Mouse (Mus musculus) midbrain, embryonic 12.5 days (tissue): Measurements from ENCODE around the gene Vpreb2. TPM values are rescaled to one million over a fixed set of nuclear protein-coding genes. Genes with fewer than 3 reads are reported as not detected.

ENCODE experiments used
- ATAC-seq: fragments of 200-750 bp; cut with Nextera tagmentation; 2 replicates; pipeline ENCODE4 v1.8.0; 2017; ENCODE audit warnings: low read depth, moderate TSS enrichment, moderate library complexity; ENCODE audit not compliant: low FRiP score
- H3K27ac ChIP-seq: fragments of 300-500 bp; sonication (generic); replicated peaks from 2 replicates; pipeline ENCODE4 v1.5.1; 2016; ENCODE audit warnings: mild to moderate bottlenecking
- H3K27me3 ChIP-seq: fragments of 300-500 bp; sonication (generic); 2 replicates; pipeline ENCODE4 v1.6.1; 2016; ENCODE audit warnings: mild to moderate bottlenecking
- H3K36me3 ChIP-seq: fragments of 300-500 bp; sonication (generic); 2 replicates; pipeline ENCODE4 v1.6.1; 2016
- H3K4me1 ChIP-seq: fragments of 300-500 bp; sonication (generic); 2 replicates; pipeline ENCODE4 v1.6.1; 2016
- H3K4me2 ChIP-seq: fragments of 300-500 bp; sonication (generic); replicated peaks from 2 replicates; pipeline ENCODE4 v1.6.1; 2016; ENCODE audit warnings: mild to moderate bottlenecking, moderate library complexity
- H3K4me3 ChIP-seq: fragments of 300-500 bp; sonication (generic); 2 replicates; pipeline ENCODE4 v1.5.1; 2016; ENCODE audit warnings: mild to moderate bottlenecking
- H3K9ac ChIP-seq: fragments of 300-500 bp; sonication (generic); replicated peaks from 2 replicates; pipeline ENCODE4 v1.6.1; 2016; ENCODE audit warnings: mild to moderate bottlenecking, moderate library complexity
- H3K9me3 ChIP-seq: fragments of 300-500 bp; sonication (generic); 2 replicates; pipeline ENCODE4 v1.6.1; 2016; ENCODE audit warnings: mild to moderate bottlenecking
- WGBS: fragments of 180-500 bp; shearing (Covaris S2); methylation state at CpG from one replicate; pipeline ENCODE4 v1.1.7; 2016; 5-methylcytosine and 5-hydroxymethylcytosine counted together
- polyA plus RNA-seq: library from polyadenylated mRNA; unstranded; fragments of >200 nt; fragmentation: Nextera tagmentation; extraction: Ambion mirVana; gene quantifications from 2 replicates; pipeline ENCODE4 v1.2.1, GENCODE M21; 2016

Vpreb2 gene
- polyA plus RNA-seq = not detected in 2 replicates

- 31% methylated on average over 1 of the region's 1 CpGs for WGBS
- Histone ChIP-seq H3K27me3 (no peaks in the 10 kb centered on the region), H3K4me1 (no peaks in the 10 kb centered on the region), H3K9me3 (no peaks in the 10 kb centered on the region), H3K4me2 (no peak within 1 kb of the TSS), H3K4me3 (no peak within 1 kb of the TSS), H3K27ac (no peak within 1 kb of the TSS), H3K36me3 (no peaks in the 10 kb centered on the region), H3K9ac (no peak within 1 kb of the TSS)
- no peak for ATAC-seq
Measured at GRCm38 (mm10) chr16:17980128-17980527, at the start of gene Vpreb2. Gene Vpreb2 (plus strand): TSS chr16:17980428.

- 80% methylated on average over 5 of the region's 5 CpGs for WGBS
- no peak overlapping the region for H3K9ac ChIP-seq
- peaks cover 38% of the 10 kb centered on the region for H3K27me3 ChIP-seq
- no peaks in the 10 kb centered on the region for H3K36me3 ChIP-seq
- H3K4me2 ChIP-seq = no peak overlapping the region
- no peak for ATAC-seq
- no peaks in the 10 kb centered on the region for H3K9me3 ChIP-seq
- H3K4me1 ChIP-seq = peaks cover 21% of the 10 kb centered on the region
- no peak overlapping the region for H3K4me3 ChIP-seq
- no peak overlapping the region for H3K27ac ChIP-seq
Measured at GRCm38 (mm10) chr16:17931906-17932460, 48.2 kb upstream of the Vpreb2 start.

- Histone ChIP-seq H3K4me1 (peaks cover 7% of the 10 kb centered on the region; the same call in 1 of the 2 replicates), H3K9me3 (no peaks in the 10 kb centered on the region), H3K27me3 (peaks cover 51% of the 10 kb centered on the region), H3K36me3 (no peaks in the 10 kb centered on the region), H3K9ac (no peak overlapping the region), H3K4me3 (no peak overlapping the region), H3K27ac (no peak overlapping the region), H3K4me2 (no peak overlapping the region)
- no peak for ATAC-seq
- 70% methylated on average over 9 of the region's 9 CpGs for WGBS
Measured at GRCm38 (mm10) chr16:17933594-17934444, 46.4 kb upstream of the Vpreb2 start.

GRCm38 (mm10) chr16:17934445-17934910, 45.8 kb upstream of the Vpreb2 start:
- H3K9me3 ChIP-seq = no peaks in the 10 kb centered on the region
- H3K27me3 ChIP-seq = peaks cover 51% of the 10 kb centered on the region
- no peaks in the 10 kb centered on the region for H3K36me3 ChIP-seq
- H3K27ac ChIP-seq = no peak overlapping the region
- WGBS = 78% methylated on average over 3 of the region's 3 CpGs
- H3K9ac ChIP-seq = no peak overlapping the region
- H3K4me2 ChIP-seq = no peak overlapping the region
- no peak overlapping the region for H3K4me3 ChIP-seq
- no peak for ATAC-seq
- H3K4me1 ChIP-seq = 0 out of 2 replicates have a peak, but pooled peaks cover under 1% of the 10 kb centered on the region

GRCm38 (mm10) chr16:17936776-17937175, 43.5 kb upstream of the Vpreb2 start:
- Histone ChIP-seq H3K27me3 (peaks cover 43% of the 10 kb centered on the region), H3K9me3 (no peaks in the 10 kb centered on the region), H3K4me2 (no peak overlapping the region), H3K36me3 (no peaks in the 10 kb centered on the region), H3K27ac (no peak overlapping the region), H3K9ac (no peak overlapping the region), H3K4me3 (no peak overlapping the region), H3K4me1 (no peaks in the 10 kb centered on the region)
- 83% methylated on average over 10 of the region's 10 CpGs for WGBS
- no peak for ATAC-seq

GRCm38 (mm10) chr16:17938187-17938586, 42.0 kb upstream of the Vpreb2 start:
- WGBS = 85% methylated on average over 7 of the region's 7 CpGs
- no peaks in the 10 kb centered on the region for H3K4me1 ChIP-seq
- H3K4me3 ChIP-seq = no peak overlapping the region
- H3K9ac ChIP-seq = no peak overlapping the region
- peaks cover 36% of the 10 kb centered on the region for H3K27me3 ChIP-seq
- H3K27ac ChIP-seq = no peak overlapping the region
- ATAC-seq = no peak
- no peak overlapping the region for H3K4me2 ChIP-seq
- H3K36me3 ChIP-seq = no peaks in the 10 kb centered on the region
- no peaks in the 10 kb centered on the region for H3K9me3 ChIP-seq

- Histone ChIP-seq H3K27ac (no peak overlapping the region), H3K9me3 (no peaks in the 10 kb centered on the region), H3K4me1 (no peaks in the 10 kb centered on the region), H3K9ac (no peak overlapping the region), H3K4me2 (no peak overlapping the region), H3K27me3 (peaks cover 30% of the 10 kb centered on the region), H3K4me3 (no peak overlapping the region), H3K36me3 (no peaks in the 10 kb centered on the region)
- ATAC-seq = peak; percentile 80; the same call in 1 of the 2 replicates
- 10% methylated on average over 7 of the region's 7 CpGs for WGBS
Measured at GRCm38 (mm10) chr16:17938821-17939220, 41.4 kb upstream of the Vpreb2 start.

GRCm38 (mm10) chr16:17939255-17939751, 40.9 kb upstream of the Vpreb2 start:
- no peaks in the 10 kb centered on the region for H3K4me1 ChIP-seq
- no peak overlapping the region for H3K27ac ChIP-seq
- 57% methylated on average over 9 of the region's 9 CpGs for WGBS
- H3K27me3 ChIP-seq = peaks cover 25% of the 10 kb centered on the region
- H3K4me3 ChIP-seq = no peak overlapping the region
- no peak overlapping the region for H3K4me2 ChIP-seq
- no peaks in the 10 kb centered on the region for H3K36me3 ChIP-seq
- no peaks in the 10 kb centered on the region for H3K9me3 ChIP-seq
- ATAC-seq = no peak
- H3K9ac ChIP-seq = no peak overlapping the region

GRCm38 (mm10) chr16:17943466-17943865, 36.8 kb upstream of the Vpreb2 start:
- Histone ChIP-seq H3K4me1 (no peaks in the 10 kb centered on the region), H3K27ac (no peak overlapping the region), H3K36me3 (no peaks in the 10 kb centered on the region), H3K4me3 (no peak overlapping the region), H3K4me2 (no peak overlapping the region), H3K9ac (no peak overlapping the region), H3K27me3 (0 out of 2 replicates have a peak, but pooled peaks cover under 1% of the 10 kb centered on the region), H3K9me3 (no peaks in the 10 kb centered on the region)
- WGBS = 69% methylated on average over 8 of the region's 8 CpGs
- no peak for ATAC-seq

GRCm38 (mm10) chr16:17945081-17945831, 35.0 kb upstream of the Vpreb2 start:
- no peak overlapping the region for H3K4me2 ChIP-seq
- H3K9ac ChIP-seq = no peak overlapping the region
- no peaks in the 10 kb centered on the region for H3K9me3 ChIP-seq
- peaks cover 15% of the 10 kb centered on the region for H3K4me1 ChIP-seq
- no peaks in the 10 kb centered on the region for H3K27me3 ChIP-seq
- no peaks in the 10 kb centered on the region for H3K36me3 ChIP-seq
- H3K27ac ChIP-seq = no peak overlapping the region
- H3K4me3 ChIP-seq = no peak overlapping the region
- no peak for ATAC-seq
- WGBS = 65% methylated on average over 7 of the region's 7 CpGs

GRCm38 (mm10) chr16:17949421-17949877, 30.8 kb upstream of the Vpreb2 start:
- no peak overlapping the region for H3K4me3 ChIP-seq
- no peaks in the 10 kb centered on the region for H3K36me3 ChIP-seq
- no peaks in the 10 kb centered on the region for H3K27me3 ChIP-seq
- WGBS = 18% methylated on average over 2 of the region's 2 CpGs
- H3K4me2 ChIP-seq = no peak overlapping the region
- peaks cover 18% of the 10 kb centered on the region for H3K4me1 ChIP-seq
- peak overlapping the region; percentile 75 for H3K27ac ChIP-seq
- no peak overlapping the region for H3K9ac ChIP-seq
- ATAC-seq = peak; percentile 97
- no peaks in the 10 kb centered on the region for H3K9me3 ChIP-seq
